Mouse (Mus musculus): ENCODE measurements around the gene Nat8l.

Gene Nat8l

GRCm38 (mm10) chr5:33995843-33996693 lies at the start of gene Nat8l:
Nat8l (plus strand) TSS chr5:33995984.
- DNase-seq, result peak; percentile 94 to 96

- DNase-seq, result peak in 1 of 2 experiments; percentile 27
These were observed 48.7 kb upstream of the Nat8l start for GRCm38 (mm10) chr5:33947035-33947434.

GRCm38 (mm10) chr5:33948314-33948713 lies 47.5 kb upstream of the Nat8l start:
- no peak for DNase-seq

- peak; percentile 26 to 32 for DNase-seq
These were observed 42.2 kb upstream of the Nat8l start for GRCm38 (mm10) chr5:33953471-33954185.

GRCm38 (mm10) chr5:33954354-33954753 lies 41.4 kb upstream of the Nat8l start:
- peak; percentile 96 for DNase-seq

- DNase-seq, result no peak
These were observed 39.9 kb upstream of the Nat8l start for GRCm38 (mm10) chr5:33955868-33956267.

- DNase-seq, result no peak
These were observed 36.4 kb upstream of the Nat8l start for GRCm38 (mm10) chr5:33959382-33959781.

- peak; percentile 77 to 83 for DNase-seq
These were observed 21.0 kb upstream of the Nat8l start for GRCm38 (mm10) chr5:33974736-33975135.

GRCm38 (mm10) chr5:33976267-33976666 lies 19.5 kb upstream of the Nat8l start:
- no peak for DNase-seq

- DNase-seq, result no peak
These were observed 13.0 kb upstream of the Nat8l start for GRCm38 (mm10) chr5:33982731-33983259.

- DNase-seq, result peak; percentile 97 to 98
These were observed 12.3 kb upstream of the Nat8l start, which contains the start of gene Gm1673 for GRCm38 (mm10) chr5:33983309-33984121. Gm1673 (plus strand) TSS chr5:33983433.

- DNase-seq, result peak; percentile 89 to 91
These were observed 836 bp upstream of the Nat8l start for GRCm38 (mm10) chr5:33994671-33995625.

- DNase-seq, result no peak
These were observed 886 bp downstream of the Nat8l start for GRCm38 (mm10) chr5:33996694-33997045.

GRCm38 (mm10) chr5:33997051-33997741 lies 1.4 kb downstream of the Nat8l start:
- DNase-seq, result peak; percentile 84 to 87

GRCm38 (mm10) chr5:33997829-33998504 lies 2.2 kb downstream of the Nat8l start:
- DNase-seq, result peak; percentile 27 to 30

GRCm38 (mm10) chr5:33998505-33998877 lies 2.7 kb downstream of the Nat8l start:
- DNase-seq, result no peak

- DNase-seq, result peak; percentile 41 to 49
These were observed 3.8 kb downstream of the Nat8l start for GRCm38 (mm10) chr5:33999466-34000090.

GRCm38 (mm10) chr5:34000809-34001208 lies 5.0 kb downstream of the Nat8l start:
- peak in 1 of 2 experiments; percentile 3 for DNase-seq

- DNase-seq, result no peak
These were observed 5.6 kb downstream of the Nat8l start for GRCm38 (mm10) chr5:34001401-34001800.

- DNase-seq, result no peak
These were observed 6.9 kb downstream of the Nat8l start for GRCm38 (mm10) chr5:34002636-34003035.
